Comparison of ENCODE assay signal across 14 mouse cellular contexts in the genomic region with DNA sequence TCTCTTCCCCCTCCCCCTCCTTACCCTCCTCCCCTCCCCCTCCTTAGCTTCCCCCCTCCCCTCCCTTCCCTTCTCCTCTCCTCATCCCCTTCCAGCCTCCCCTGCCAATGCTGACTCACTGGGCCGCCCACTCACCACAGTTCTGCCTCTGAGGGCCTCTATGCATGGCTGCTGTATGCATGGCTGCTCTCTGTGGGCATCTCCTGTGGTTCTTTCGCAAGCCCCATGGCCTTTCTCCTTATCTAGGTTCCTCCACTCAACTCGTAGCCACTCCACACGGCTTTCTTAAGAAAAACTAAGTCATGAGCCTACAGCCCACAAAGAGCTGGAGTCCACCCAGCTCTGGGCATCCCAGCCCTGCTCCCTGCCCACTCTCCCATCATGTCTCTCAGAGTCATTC.
DNase-seq lines count a peak whose midpoint lies in the region; ATAC-seq and TF ChIP-seq lines count a peak whose summit lies in the region.
"Had no signal": no experiment of that assay in that cellular context is flagged by ENCODE, and none has a peak within 500 bp of the region (broad histone marks: within the 10 kb centered on the region; RNA-seq: fewer than 3 reads in every experiment).

No protein-coding gene starts in this region.

- H3K9ac ChIP-seq in midbrain, embryonic 11.5 days (ENCODE audit: low read length): no peak overlapping the region
- H3K9ac ChIP-seq in midbrain, embryonic 14.5 days (replicated peaks; ENCODE audit: low read length): no peak overlapping the region
- no peak overlapping the region for H3K9ac ChIP-seq in stomach, postnatal 0 days (ENCODE audit: low read length)
- H3K9ac ChIP-seq: hindbrain, embryonic 12.5 days; liver, embryonic 13.5 days had no signal

- peaks cover 4% of the 10 kb centered on the region; the same call in 1 of the 2 replicates for H3K4me1 ChIP-seq in midbrain, embryonic 11.5 days (ENCODE audit: control insufficient read depth, insufficient read depth, low read length)
- H3K4me1 ChIP-seq in midbrain, embryonic 14.5 days (ENCODE audit: control insufficient read depth, insufficient read depth, low read length): 0 out of 2 replicates have a peak, but pooled peaks cover 7% of the 10 kb centered on the region
- H3K4me1 ChIP-seq in stomach, postnatal 0 days (replicated peaks; ENCODE audit: control insufficient read depth, insufficient read depth): no peaks in the 10 kb centered on the region

- no peak overlapping the region for H3ac ChIP-seq in C2C12 (ENCODE audit: control insufficient read depth, insufficient read length, low read depth)

- intact Hi-C loops in left cerebral cortex, postnatal 10 days (cut with DNase I): no loop called here

- DNase-seq in left cerebral cortex, adult 18-20 months (ENCODE audit: low spot score in 2 of 2): peak; percentile 56 to 74
- no peak for DNase-seq in left cerebral cortex, postnatal 10 days (ENCODE audit: extremely low spot score in 1 of 2, low spot score in 2 of 2)
- DNase-seq in c-Kit-positive CD71-negative TER-119-negative erythroid progenitor cells, embryonic 14.5 days (ENCODE audit: low read depth): peak; percentile 37
- DNase-seq in midbrain, embryonic 11.5 days (ENCODE audit: low spot score, missing footprints): no peak
- no peak for DNase-seq in midbrain, embryonic 14.5 days
- DNase-seq in stomach, postnatal 0 days (ENCODE audit: low spot score): no peak
- DNase-seq: adrenal gland, adult 8-10 months; cerebellum, adult 11-12 months; kidney, adult 18-20 months; liver, embryonic 13.5 days had no signal

- no peaks in the 10 kb centered on the region for H3K9me3 ChIP-seq in midbrain, embryonic 11.5 days (ENCODE audit: control insufficient read depth, low read length)
- H3K9me3 ChIP-seq in midbrain, embryonic 14.5 days (ENCODE audit: control insufficient read depth, low read length): no peaks in the 10 kb centered on the region
- H3K9me3 ChIP-seq in stomach, postnatal 0 days (ENCODE audit: control insufficient read depth, low read length): no peaks in the 10 kb centered on the region
- H3K9me3 ChIP-seq: hindbrain, embryonic 12.5 days; liver, embryonic 13.5 days had no signal

- no peak for TF ChIP-seq CTCF in C2C12 (IDR thresholded peaks at IDR 0.05; ENCODE audit: control insufficient read depth, insufficient read depth, insufficient read length)
- no peak for TF ChIP-seq CTCF in stomach, postnatal 0 days (IDR thresholded peaks at IDR 0.05; ENCODE audit: low read depth)

- TF ChIP-seq EP300 in stomach, postnatal 0 days (optimal IDR thresholded peaks at IDR 0.05): no peak

- 72% methylated on average over 4 of the region's 4 CpGs for WGBS in midbrain, embryonic 11.5 days
- WGBS in midbrain, embryonic 14.5 days: 72% methylated on average over 4 of the region's 4 CpGs
- WGBS in stomach, postnatal 0 days: 94% methylated on average over 4 of the region's 4 CpGs

- H3K79me2 ChIP-seq in C2C12 (ENCODE audit: control insufficient read depth, insufficient read depth): no peaks in the 10 kb centered on the region

- H3K4me2 ChIP-seq in midbrain, embryonic 11.5 days: no peak overlapping the region
- no peak overlapping the region for H3K4me2 ChIP-seq in midbrain, embryonic 14.5 days (ENCODE audit: low read length)
- H3K4me2 ChIP-seq in stomach, postnatal 0 days (replicated peaks; ENCODE audit: low read depth): no peak overlapping the region
- H3K4me2 ChIP-seq: hindbrain, embryonic 12.5 days; liver, embryonic 13.5 days had no signal

- H3K27me3 ChIP-seq in C2C12 (ENCODE audit: control insufficient read depth, insufficient read depth, insufficient read length): no peaks in the 10 kb centered on the region
- H3K27me3 ChIP-seq in midbrain, embryonic 11.5 days (ENCODE audit: control insufficient read depth, insufficient read depth, low read length): no peaks in the 10 kb centered on the region
- H3K27me3 ChIP-seq in midbrain, embryonic 14.5 days (ENCODE audit: control insufficient read depth, insufficient read depth, low read length): no peaks in the 10 kb centered on the region
- H3K27me3 ChIP-seq in stomach, postnatal 0 days (ENCODE audit: control insufficient read depth, insufficient read depth, low read length): no peaks in the 10 kb centered on the region
- H3K27me3 ChIP-seq: hindbrain, embryonic 12.5 days; liver, embryonic 13.5 days had no signal

- peak; percentile 47; the same call in 1 of the 2 replicates for ATAC-seq in megakaryocyte, adult 5-6 weeks (ENCODE audit: poor library complexity, severe bottlenecking)
- ATAC-seq in midbrain, embryonic 11.5 days (ENCODE audit: low FRiP score): no peak
- ATAC-seq in midbrain, embryonic 14.5 days (ENCODE audit: low FRiP score, low TSS enrichment): no peak
- no peak for ATAC-seq in stomach, postnatal 0 days (ENCODE audit: low FRiP score, low TSS enrichment)
- ATAC-seq: midbrain, embryonic 16.5 days had no signal

- no peak overlapping the region for H3K4me3 ChIP-seq in C2C12 (ENCODE audit: insufficient read depth, poor library complexity, severe bottlenecking)
- H3K4me3 ChIP-seq in midbrain, embryonic 11.5 days (ENCODE audit: low read depth, low read length): no peak overlapping the region
- no peak overlapping the region for H3K4me3 ChIP-seq in midbrain, embryonic 14.5 days (replicated peaks; ENCODE audit: low read depth, low read length)
- H3K4me3 ChIP-seq in stomach, postnatal 0 days (ENCODE audit: low read depth, low read length): no peak overlapping the region
- H3K4me3 ChIP-seq: hindbrain, embryonic 12.5 days; liver, embryonic 13.5 days had no signal

- H3K79me3 ChIP-seq in C2C12 (ENCODE audit: low read depth): no peaks in the 10 kb centered on the region

- no peaks in the 10 kb centered on the region for H3K36me3 ChIP-seq in C2C12 (ENCODE audit: control insufficient read depth, insufficient read depth)
- no peaks in the 10 kb centered on the region for H3K36me3 ChIP-seq in midbrain, embryonic 11.5 days (ENCODE audit: control insufficient read depth, insufficient read depth, low read length)
- no peaks in the 10 kb centered on the region for H3K36me3 ChIP-seq in midbrain, embryonic 14.5 days (ENCODE audit: control insufficient read depth, insufficient read depth, low read length)
- no peaks in the 10 kb centered on the region for H3K36me3 ChIP-seq in stomach, postnatal 0 days (ENCODE audit: control insufficient read depth, insufficient read depth, low read length)
- H3K36me3 ChIP-seq: hindbrain, embryonic 12.5 days; liver, embryonic 13.5 days had no signal

- H3K27ac ChIP-seq in midbrain, embryonic 11.5 days (ENCODE audit: low read depth, low read length): no peak overlapping the region
- H3K27ac ChIP-seq in midbrain, embryonic 14.5 days (replicated peaks; ENCODE audit: low read depth, low read length): no peak overlapping the region
- H3K27ac ChIP-seq in stomach, postnatal 0 days (replicated peaks): no peak overlapping the region
- H3K27ac ChIP-seq: hindbrain, embryonic 12.5 days; liver, embryonic 13.5 days had no signal

TF ChIP-seq in C2C12, 6 proteins besides CTCF, POLR2A, EP300 and RAD21:
- TF ChIP-seq CEBPB (IDR thresholded peaks at IDR 0.05; ENCODE audit: low read depth) (peak; percentile 80), MAX (IDR thresholded peaks at IDR 0.05) (no peak)

Comparison
In these comparisons a context has a peak if more than half of its experiments do, and no peak if none do; other contexts are left out.
1. DNase-seq: peak in left cerebral cortex, adult 18-20 months (2 of 2) and c-Kit-positive CD71-negative TER-119-negative erythroid progenitor cells, embryonic 14.5 days (single experiment); none in left cerebral cortex, postnatal 10 days (0 of 2), midbrain, embryonic 11.5 days (single experiment), midbrain, embryonic 14.5 days (single experiment) and stomach, postnatal 0 days (single experiment).